16 mouse cellular contexts compared by ENCODE assay signal in genomic region chr4:105969628-105970027, GRCm38 (mm10).
DNase-seq lines count a peak whose midpoint lies in the region; ATAC-seq and TF ChIP-seq lines count a peak whose summit lies in the region.
"Had no signal": no experiment of that assay in that cellular context is flagged by ENCODE, and none has a peak within 500 bp of the region (broad histone marks: within the 10 kb centered on the region; RNA-seq: fewer than 3 reads in every experiment).

No protein-coding gene starts in this region.

- ATAC-seq in hindbrain, embryonic 13.5 days (ENCODE audit: low FRiP score) = no peak
- no peak for ATAC-seq in midbrain, embryonic 16.5 days
- no peak for ATAC-seq in stomach, embryonic 16.5 days (ENCODE audit: insufficient read depth, low FRiP score)
- ATAC-seq in forebrain, postnatal 0 days = no peak
- ATAC-seq: forebrain, embryonic 16.5 days had no signal

- WGBS in hindbrain, embryonic 10.5 days = 54% methylated on average over 2 of the region's 2 CpGs
- WGBS in hindbrain, embryonic 13.5 days = 46% methylated on average over 2 of the region's 2 CpGs
- WGBS in midbrain, embryonic 10.5 days = 38% methylated on average over 2 of the region's 2 CpGs
- WGBS in midbrain, embryonic 16.5 days = 41% methylated on average over 2 of the region's 2 CpGs
- WGBS in stomach, embryonic 16.5 days = 40% methylated on average over 2 of the region's 2 CpGs
- 50% methylated on average over 2 of the region's 2 CpGs for WGBS in forebrain, postnatal 0 days

- TF ChIP-seq CTCF in forebrain, postnatal 0 days (IDR thresholded peaks at IDR 0.05; ENCODE audit: low read depth) = no peak

- no peak overlapping the region for H3K27ac ChIP-seq in hindbrain, embryonic 10.5 days
- H3K27ac ChIP-seq in hindbrain, embryonic 13.5 days = no peak overlapping the region
- H3K27ac ChIP-seq in midbrain, embryonic 10.5 days (replicated peaks) = no peak overlapping the region
- H3K27ac ChIP-seq in midbrain, embryonic 16.5 days (ENCODE audit: low read length) = no peak overlapping the region
- H3K27ac ChIP-seq in stomach, embryonic 16.5 days (ENCODE audit: low read length) = peak overlapping the region; percentile 31; the same call in 1 of the 2 replicates
- H3K27ac ChIP-seq in forebrain, postnatal 0 days (ENCODE audit: low read depth, low read length) = no peak overlapping the region
- H3K27ac ChIP-seq: embryonic facial prominence, embryonic 12.5 days; limb, embryonic 13.5 days; neural tube, embryonic 12.5 days had no signal

- no peak overlapping the region for H3K4me3 ChIP-seq in hindbrain, embryonic 10.5 days
- no peak overlapping the region for H3K4me3 ChIP-seq in hindbrain, embryonic 13.5 days
- no peak overlapping the region for H3K4me3 ChIP-seq in midbrain, embryonic 10.5 days
- H3K4me3 ChIP-seq in midbrain, embryonic 16.5 days (ENCODE audit: low read depth, low read length) = no peak overlapping the region
- H3K4me3 ChIP-seq in stomach, embryonic 16.5 days (replicated peaks; ENCODE audit: low read length) = no peak overlapping the region
- H3K4me3 ChIP-seq in forebrain, postnatal 0 days (ENCODE audit: low read depth, low read length) = no peak overlapping the region
- H3K4me3 ChIP-seq: embryonic facial prominence, embryonic 12.5 days; limb, embryonic 13.5 days; neural tube, embryonic 12.5 days had no signal

- no peak overlapping the region for H3K4me2 ChIP-seq in hindbrain, embryonic 13.5 days
- H3K4me2 ChIP-seq in midbrain, embryonic 16.5 days (ENCODE audit: low read length) = no peak overlapping the region
- H3K4me2 ChIP-seq in stomach, embryonic 16.5 days (ENCODE audit: low read depth, low read length) = no peak overlapping the region
- no peak overlapping the region for H3K4me2 ChIP-seq in forebrain, postnatal 0 days (ENCODE audit: low read depth)
- H3K4me2 ChIP-seq: embryonic facial prominence, embryonic 12.5 days; limb, embryonic 13.5 days; neural tube, embryonic 12.5 days had no signal

- peak; percentile 61 for DNase-seq in hindbrain, embryonic 10.5 days (ENCODE audit: low spot score)
- DNase-seq in midbrain, embryonic 10.5 days (ENCODE audit: low spot score) = peak; percentile 23
- peak; percentile 67 for DNase-seq in embryo, embryonic 11 days
- DNase-seq in ovary, postnatal 14 days (ENCODE audit: low spot score) = no peak
- no peak for DNase-seq in forebrain, postnatal 0 days
- DNase-seq: B cell, adult 2 months; cerebellum, adult 11 months; heart, postnatal 36 days; right cerebral cortex, postnatal 14 days had no signal

- no peaks in the 10 kb centered on the region for H3K36me3 ChIP-seq in hindbrain, embryonic 10.5 days
- no peaks in the 10 kb centered on the region for H3K36me3 ChIP-seq in hindbrain, embryonic 13.5 days
- no peaks in the 10 kb centered on the region for H3K36me3 ChIP-seq in midbrain, embryonic 10.5 days
- no peaks in the 10 kb centered on the region for H3K36me3 ChIP-seq in midbrain, embryonic 16.5 days (ENCODE audit: control insufficient read depth, insufficient read depth, low read length)
- H3K36me3 ChIP-seq in stomach, embryonic 16.5 days (ENCODE audit: control insufficient read depth, insufficient read depth, low read length) = no peaks in the 10 kb centered on the region
- no peaks in the 10 kb centered on the region for H3K36me3 ChIP-seq in forebrain, postnatal 0 days (ENCODE audit: insufficient read depth)
- H3K36me3 ChIP-seq: embryonic facial prominence, embryonic 12.5 days; limb, embryonic 13.5 days; neural tube, embryonic 12.5 days had no signal

- no peaks in the 10 kb centered on the region for H3K27me3 ChIP-seq in hindbrain, embryonic 10.5 days (ENCODE audit: insufficient read depth, poor library complexity, severe bottlenecking)
- no peaks in the 10 kb centered on the region; the same call in 1 of the 2 replicates for H3K27me3 ChIP-seq in hindbrain, embryonic 13.5 days
- 0 out of 2 replicates have a peak, but pooled peaks cover 3% of the 10 kb centered on the region for H3K27me3 ChIP-seq in midbrain, embryonic 10.5 days (ENCODE audit: low read depth, poor library complexity, severe bottlenecking)
- no peaks in the 10 kb centered on the region for H3K27me3 ChIP-seq in midbrain, embryonic 16.5 days (ENCODE audit: control insufficient read depth, insufficient read depth, low read depth, low read length)
- H3K27me3 ChIP-seq in stomach, embryonic 16.5 days (ENCODE audit: control insufficient read depth, insufficient read depth, low read length) = no peaks in the 10 kb centered on the region
- H3K27me3 ChIP-seq in forebrain, postnatal 0 days (ENCODE audit: insufficient read depth, low read length) = no peaks in the 10 kb centered on the region
- H3K27me3 ChIP-seq: embryonic facial prominence, embryonic 12.5 days; neural tube, embryonic 12.5 days had no signal

- peaks cover 8% of the 10 kb centered on the region for H3K4me1 ChIP-seq in hindbrain, embryonic 10.5 days (replicated peaks)
- H3K4me1 ChIP-seq in hindbrain, embryonic 13.5 days (replicated peaks) = peaks cover 6% of the 10 kb centered on the region; the same call in 1 of the 2 replicates
- peaks cover 12% of the 10 kb centered on the region for H3K4me1 ChIP-seq in midbrain, embryonic 10.5 days
- H3K4me1 ChIP-seq in midbrain, embryonic 16.5 days (ENCODE audit: control insufficient read depth, insufficient read depth, low read length) = no peaks in the 10 kb centered on the region
- H3K4me1 ChIP-seq in stomach, embryonic 16.5 days (ENCODE audit: control insufficient read depth, insufficient read depth, low read length) = peaks cover 5% of the 10 kb centered on the region; the same call in 1 of the 2 replicates
- no peaks in the 10 kb centered on the region for H3K4me1 ChIP-seq in forebrain, postnatal 0 days (ENCODE audit: insufficient read depth)

- no peaks in the 10 kb centered on the region for H3K9me3 ChIP-seq in hindbrain, embryonic 10.5 days
- H3K9me3 ChIP-seq in hindbrain, embryonic 13.5 days = no peaks in the 10 kb centered on the region
- no peaks in the 10 kb centered on the region for H3K9me3 ChIP-seq in midbrain, embryonic 10.5 days (replicated peaks)
- H3K9me3 ChIP-seq in midbrain, embryonic 16.5 days (replicated peaks; ENCODE audit: control insufficient read depth, low read length, poor library complexity, severe bottlenecking) = no peaks in the 10 kb centered on the region
- no peaks in the 10 kb centered on the region for H3K9me3 ChIP-seq in stomach, embryonic 16.5 days (replicated peaks; ENCODE audit: control insufficient read depth, low read length)
- H3K9me3 ChIP-seq in forebrain, postnatal 0 days (ENCODE audit: low read length) = no peaks in the 10 kb centered on the region
- H3K9me3 ChIP-seq: embryonic facial prominence, embryonic 12.5 days; limb, embryonic 13.5 days; neural tube, embryonic 12.5 days had no signal

- no peak overlapping the region for H3K9ac ChIP-seq in hindbrain, embryonic 13.5 days
- H3K9ac ChIP-seq in midbrain, embryonic 16.5 days (ENCODE audit: low read depth, low read length) = no peak overlapping the region
- H3K9ac ChIP-seq in stomach, embryonic 16.5 days (ENCODE audit: low read length) = no peak overlapping the region
- no peak overlapping the region for H3K9ac ChIP-seq in forebrain, postnatal 0 days
- H3K9ac ChIP-seq: embryonic facial prominence, embryonic 12.5 days; limb, embryonic 13.5 days; neural tube, embryonic 12.5 days had no signal

Comparison
In these comparisons a context has a peak if more than half of its experiments do, and no peak if none do; other contexts are left out.
1. DNase-seq: peak in hindbrain, embryonic 10.5 days (single experiment), midbrain, embryonic 10.5 days (single experiment) and embryo, embryonic 11 days (single experiment); none in ovary, postnatal 14 days (single experiment) and forebrain, postnatal 0 days (single experiment).